Mouse (Mus musculus) olfactory bulb, adult 2 months (tissue): Measurements from ENCODE around the gene Mrnip. TPM values are rescaled to one million over a fixed set of nuclear protein-coding genes. Genes with fewer than 3 reads are reported as not detected.
"Not testable (repeated sequence)": the region's sequence is repeated elsewhere in the genome, so short reads cannot be mapped to it uniquely, and the experiment has no call there.

Experiments used
- H3K27ac ChIP-seq: fragments of 200-500 bp; 2 replicates; pipeline ENCODE4 v1.5.1; 2012; ENCODE audit warnings: low read depth, low read length; ENCODE audit not compliant: insufficient read depth
- H3K4me1 ChIP-seq: fragments of 200-500 bp; 2 replicates; pipeline ENCODE4 v1.6.1; 2012; ENCODE audit warnings: low read length; ENCODE audit not compliant: control insufficient read depth, insufficient read depth
- H3K4me3 ChIP-seq: fragments of 200-500 bp; 2 replicates; pipeline ENCODE4 v1.5.1; 2012; ENCODE audit warnings: mild to moderate bottlenecking, low read depth, low read length, moderate library complexity; ENCODE audit not compliant: insufficient read depth
- CTCF ChIP-seq: fragments of 200-500 bp; IDR thresholded peaks from 2 replicates; pipeline ENCODE4 v1.5.1; 2012; ENCODE audit warnings: low read depth, mild to moderate bottlenecking, low read length, moderate library complexity; ENCODE audit not compliant: insufficient read depth
- POLR2A ChIP-seq: fragments of 200-500 bp; IDR thresholded peaks from 2 replicates; pipeline ENCODE4 v1.6.1; 2012; ENCODE audit warnings: mild to moderate bottlenecking, low read depth, low read length, moderate library complexity; ENCODE audit not compliant: insufficient read depth
- WGBS: fragments of 180-500 bp; shearing (Covaris S2); methylation state at CpG from one replicate; pipeline ENCODE4 v1.1.7; 2018; 5-methylcytosine and 5-hydroxymethylcytosine counted together
- polyA plus RNA-seq: library from polyadenylated mRNA; stranded (reverse); fragments of >200 nt; gene quantifications from 2 replicates; pipeline ENCODE4 v1.2.4, GENCODE M21; 2012; ENCODE audit warnings: low replicate concordance; ENCODE audit not compliant: missing spikeins, insufficient read depth, insufficient read length

The Mrnip gene
- not detected in 2 replicates for polyA plus RNA-seq

GRCm38 (mm10) chr11:50174111-50174729 is at the start of gene Mrnip:
Gene Mrnip (plus strand): TSS chr11:50174444.
- H3K4me1 ChIP-seq = not testable (repeated sequence)
- peak within 1 kb of the TSS; percentile 67 for H3K27ac ChIP-seq
- H3K4me3 ChIP-seq = peak within 1 kb of the TSS; percentile 78
- 3% methylated on average over 19 of the region's 19 CpGs for WGBS

GRCm38 (mm10) chr11:50127781-50128180 is 46.5 kb upstream of the Mrnip start:
- WGBS = 6% methylated on average over 10 of the region's 10 CpGs
- Histone ChIP-seq H3K27ac (no peak overlapping the region), H3K4me3 (no peak overlapping the region), H3K4me1 (peaks cover 11% of the 10 kb centered on the region)
- TF ChIP-seq POLR2A = no peak
- no peak for TF ChIP-seq CTCF

DNA sequence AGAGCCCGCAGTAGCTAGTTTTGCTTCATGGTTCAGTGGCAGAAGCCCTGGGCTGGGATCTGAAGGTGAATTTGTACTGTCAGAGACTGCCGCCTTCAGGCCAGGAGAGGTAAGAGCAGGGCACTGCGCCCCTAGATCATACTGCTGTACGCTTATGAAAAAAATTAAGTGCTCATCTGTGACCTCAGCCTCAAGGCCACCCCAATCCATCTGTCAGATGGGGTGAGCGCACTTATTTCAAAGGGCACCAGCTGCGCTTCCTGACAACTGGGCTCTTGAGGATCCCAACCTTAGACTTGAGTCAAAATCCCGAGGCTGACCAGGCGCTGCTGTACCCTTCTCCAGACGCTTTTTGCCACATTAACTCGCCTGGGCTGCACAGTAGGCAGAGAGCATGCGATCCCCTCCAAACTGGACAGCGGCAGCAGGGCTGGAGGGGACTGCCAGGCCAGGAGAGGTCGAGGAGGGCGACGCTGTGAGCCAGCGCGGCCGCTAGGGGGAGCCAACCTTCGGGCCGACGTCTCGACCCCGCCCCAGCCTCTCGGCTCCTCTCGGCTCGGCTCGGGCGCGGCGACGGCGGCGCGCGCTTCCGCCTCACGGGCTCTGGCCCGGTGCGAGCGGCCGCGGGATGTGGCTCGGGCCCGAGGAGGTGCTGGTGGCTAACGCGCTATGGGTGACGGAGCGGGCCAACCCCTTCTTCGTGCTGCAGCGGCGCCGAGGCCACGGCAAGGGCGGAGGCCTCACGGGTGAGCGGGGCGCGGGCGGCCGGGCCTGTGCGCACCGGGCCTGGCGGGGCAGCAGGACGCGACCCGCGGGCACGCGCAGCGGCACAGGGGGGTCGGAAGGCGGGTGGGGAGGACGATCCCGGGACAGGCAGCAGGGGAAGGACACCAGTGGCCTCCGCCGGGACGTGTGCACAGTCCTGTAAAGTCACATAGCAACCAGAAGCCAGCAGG is 43.2 kb upstream of the Mrnip start, which contains the start of gene Tbc1d9b:
Tbc1d9b (plus strand) TSS at position 586 of the 956 bp plus-strand sequence.
- Histone ChIP-seq H3K27ac (peak within 1 kb of the TSS; percentile 98), H3K4me3 (peak within 1 kb of the TSS; percentile 89), H3K4me1 (peaks cover 14% of the 10 kb centered on the region)
- WGBS = under 1% methylated on average over 75 of the region's 77 CpGs
- peak; percentile 77 for TF ChIP-seq CTCF
- peak; percentile 89 for TF ChIP-seq POLR2A

DNA sequence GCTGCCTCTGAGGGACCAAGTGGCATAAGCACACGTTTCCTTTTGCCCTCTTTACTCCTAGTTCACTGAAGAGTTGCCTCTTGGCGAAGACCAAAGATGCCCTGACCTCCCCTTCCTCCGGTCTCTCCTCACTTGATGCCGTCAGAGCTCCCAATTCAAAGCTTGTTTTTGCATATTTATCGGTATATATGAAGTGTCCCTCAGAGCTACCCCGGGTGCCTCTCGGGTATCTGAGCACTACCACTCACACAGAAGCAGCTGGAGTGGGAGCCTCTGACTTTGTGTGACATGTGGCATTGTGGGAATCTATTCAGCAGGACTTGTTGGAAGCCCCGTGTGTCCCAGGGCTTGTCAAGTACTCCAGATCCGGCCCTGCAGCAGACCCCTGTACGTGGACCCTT is 42.4 kb upstream of the Mrnip start:
- Histone ChIP-seq H3K4me3 (peak overlapping the region; percentile 89), H3K27ac (peak overlapping the region; percentile 88), H3K4me1 (peaks cover 14% of the 10 kb centered on the region)
- TF ChIP-seq CTCF = no peak
- no peak for TF ChIP-seq POLR2A
- WGBS = 1% methylated on average over 10 of the region's 10 CpGs

DNA sequence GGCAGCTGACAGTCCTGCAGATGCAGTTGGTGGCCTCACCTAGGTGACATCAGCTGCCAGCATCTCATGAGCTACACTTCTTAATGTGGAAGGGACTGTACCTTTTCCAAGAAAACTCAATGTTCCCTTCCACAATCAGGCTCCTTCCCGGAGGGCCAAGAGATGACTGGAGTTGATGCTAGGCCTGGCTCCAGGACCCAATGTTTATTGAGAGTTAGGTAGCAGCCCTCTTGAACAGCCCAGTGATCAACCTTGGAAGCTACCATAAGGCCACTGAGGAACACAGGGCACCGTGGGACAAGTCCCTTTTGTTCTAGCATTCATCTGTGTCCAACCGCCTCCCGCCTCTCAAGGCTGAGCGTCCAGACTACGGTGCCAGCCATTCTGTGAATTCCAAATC is 42.0 kb upstream of the Mrnip start:
- WGBS = 48% methylated on average over 6 of the region's 6 CpGs
- H3K4me1 ChIP-seq = peaks cover 14% of the 10 kb centered on the region
- no peak overlapping the region for H3K27ac ChIP-seq
- peak overlapping the region; percentile 89 for H3K4me3 ChIP-seq
- no peak for TF ChIP-seq CTCF
- TF ChIP-seq POLR2A = no peak

- TF ChIP-seq POLR2A = no peak
- TF ChIP-seq CTCF = no peak
- peaks cover 14% of the 10 kb centered on the region for H3K4me1 ChIP-seq
- H3K4me3 ChIP-seq = no peak overlapping the region
- H3K27ac ChIP-seq = no peak overlapping the region
- 52% methylated on average over 10 of the region's 10 CpGs for whole genome bisulfite sequencing
Observed at GRCm38 (mm10) chr11:50134136-50134859, 39.9 kb upstream of the Mrnip start.

DNA sequence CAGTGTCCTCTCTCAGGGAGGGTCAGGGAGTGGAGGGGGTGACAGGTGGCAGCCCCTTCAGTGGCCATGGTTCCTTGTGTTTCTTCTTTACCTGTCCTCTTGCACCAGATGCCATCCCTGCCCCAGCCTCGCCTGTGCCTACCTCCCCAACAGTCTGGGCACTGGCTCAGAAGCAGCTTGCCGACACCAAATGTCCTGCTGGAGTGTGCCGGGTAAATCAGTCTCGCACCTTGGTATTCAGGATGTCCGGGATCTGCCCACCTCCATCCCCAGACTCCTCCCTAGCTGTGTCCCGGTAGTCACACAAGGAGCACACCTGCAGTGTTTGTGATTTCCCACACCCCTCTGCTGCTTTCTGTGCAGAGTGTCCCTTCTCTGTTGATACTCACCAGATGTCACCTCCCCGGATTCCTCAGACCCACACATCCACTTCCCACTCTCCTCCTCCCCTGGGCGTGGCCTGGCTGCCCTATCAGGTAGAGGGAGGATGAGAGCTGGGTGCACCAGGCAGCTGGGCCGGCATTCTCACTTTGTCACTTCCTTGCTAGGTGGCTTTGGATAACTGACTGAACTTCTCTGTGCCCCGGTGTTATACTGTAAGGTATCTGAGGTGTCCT is 35.9 kb upstream of the Mrnip start:
- H3K27ac ChIP-seq = no peak overlapping the region
- TF ChIP-seq POLR2A (no peak), CTCF (no peak)
- WGBS = 83% methylated on average over 10 of the region's 10 CpGs
- peaks cover 3% of the 10 kb centered on the region for H3K4me1 ChIP-seq
- no peak overlapping the region for H3K4me3 ChIP-seq

DNA sequence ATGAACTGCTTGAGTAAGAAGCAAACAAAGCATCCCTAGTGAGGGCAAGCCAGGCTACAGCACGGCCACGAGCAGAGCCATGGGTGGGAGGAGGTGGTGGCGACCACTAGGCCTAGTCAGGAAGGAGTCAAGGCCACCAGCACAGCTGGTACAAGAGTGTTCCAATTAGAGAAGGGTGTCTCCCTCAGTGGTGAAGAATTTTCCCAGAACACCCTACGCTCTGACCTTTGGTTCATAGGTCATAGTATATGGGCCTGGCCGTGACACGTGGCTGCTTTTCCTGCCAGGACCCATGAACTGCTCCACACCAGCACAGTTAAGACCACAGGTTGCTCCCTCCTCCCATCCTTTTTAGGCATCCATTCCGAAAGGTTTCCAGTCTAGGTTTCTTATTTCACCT is 34.7 kb upstream of the Mrnip start:
- 92% methylated on average over 7 of the region's 7 CpGs for WGBS
- Histone ChIP-seq H3K4me3 (no peak overlapping the region), H3K4me1 (no peaks in the 10 kb centered on the region), H3K27ac (no peak overlapping the region)
- TF ChIP-seq CTCF (no peak), POLR2A (no peak)
